Mouse (Mus musculus): ENCODE measurements around the gene Tcf3.

GRCm38 (mm10) chr10:80412656-80413541 is 20.5 kb downstream of the Tcf3 start:
- TF ChIP-seq CTCF (IDR thresholded peaks at IDR 0.05; ENCODE audit: low read depth), result no peak
- TF ChIP-seq EP300 (optimal IDR thresholded peaks at IDR 0.05), result no peak
